Mouse (Mus musculus) bone marrow macrophage, adult 2 months (primary cell): ENCODE results near the gene Btbd9. TPM values are rescaled to one million over a fixed set of nuclear protein-coding genes. Genes with fewer than 3 reads are reported as not detected.

Experiments
- H3K27ac ChIP-seq: 2 replicates; pipeline ENCODE4 v1.5.1; 2012; ENCODE audit warnings: low read depth, low read length; ENCODE audit not compliant: insufficient read depth
- H3K4me1 ChIP-seq: 2 replicates; pipeline ENCODE4 v1.6.1; 2012; ENCODE audit warnings: low read length; ENCODE audit not compliant: control insufficient read depth, insufficient read depth
- H3K4me3 ChIP-seq: 2 replicates; pipeline ENCODE4 v1.5.1; 2012; ENCODE audit warnings: mild to moderate bottlenecking, low read length, moderate library complexity; ENCODE audit not compliant: insufficient read depth
- CTCF ChIP-seq: IDR thresholded peaks from 2 replicates; pipeline ENCODE4 v1.5.1; 2012; ENCODE audit warnings: low read depth, mild to moderate bottlenecking, low read length, moderate library complexity
- POLR2A ChIP-seq: IDR thresholded peaks from 2 replicates; pipeline ENCODE4 v1.6.1; 2012; ENCODE audit warnings: mild to moderate bottlenecking, low read depth, low read length, borderline replicate concordance
- polyA plus RNA-seq: library from polyadenylated mRNA; stranded (reverse); fragments of >200 nt; gene quantifications from 2 replicates; pipeline ENCODE4 v1.2.4, GENCODE M21; 2012; ENCODE audit not compliant: missing spikeins, insufficient read depth, insufficient read length

Btbd9 gene
- polyA plus RNA-seq, 1 experiment, result 22.9 TPM

GRCm38 (mm10) chr17:30436021-30436461 lies 140.2 kb downstream of the Btbd9 start:
- Histone ChIP-seq H3K27ac (no peak overlapping the region), H3K4me1 (peaks cover 10% of the 10 kb centered on the region), H3K4me3 (no peak overlapping the region)
- TF ChIP-seq POLR2A (no peak), CTCF (no peak)

GRCm38 (mm10) chr17:30435478-30435877 lies 140.8 kb downstream of the Btbd9 start:
- TF ChIP-seq CTCF, result no peak
- TF ChIP-seq POLR2A, result no peak
- Histone ChIP-seq H3K4me1 (peaks cover 10% of the 10 kb centered on the region), H3K4me3 (no peak overlapping the region), H3K27ac (no peak overlapping the region)

- Histone ChIP-seq H3K4me3 (no peak overlapping the region), H3K27ac (no peak overlapping the region), H3K4me1 (no peaks in the 10 kb centered on the region)
- TF ChIP-seq CTCF (no peak), POLR2A (no peak)
Measured at GRCm38 (mm10) chr17:30432094-30432493, 144.2 kb downstream of the Btbd9 start.

GRCm38 (mm10) chr17:30430961-30431640 lies 145.2 kb downstream of the Btbd9 start:
- no peaks in the 10 kb centered on the region for H3K4me1 ChIP-seq
- no peak overlapping the region for H3K4me3 ChIP-seq
- H3K27ac ChIP-seq, result no peak overlapping the region
- TF ChIP-seq CTCF (no peak), POLR2A (no peak)

- H3K4me3 ChIP-seq, result no peak overlapping the region
- no peak overlapping the region for H3K27ac ChIP-seq
- TF ChIP-seq CTCF, result no peak
- no peak for TF ChIP-seq POLR2A
- H3K4me1 ChIP-seq, result no peaks in the 10 kb centered on the region
Measured at GRCm38 (mm10) chr17:30428661-30429060, 147.6 kb downstream of the Btbd9 start.

- no peak overlapping the region for H3K4me3 ChIP-seq
- H3K4me1 ChIP-seq, result peaks cover 3% of the 10 kb centered on the region; the same call in 1 of the 2 replicates
- no peak overlapping the region for H3K27ac ChIP-seq
- no peak for TF ChIP-seq CTCF
- no peak for TF ChIP-seq POLR2A
Measured at GRCm38 (mm10) chr17:30423256-30423852, 152.9 kb downstream of the Btbd9 start.

- H3K27ac ChIP-seq, result no peak overlapping the region
- no peak overlapping the region for H3K4me3 ChIP-seq
- peaks cover 3% of the 10 kb centered on the region; the same call in 1 of the 2 replicates for H3K4me1 ChIP-seq
- TF ChIP-seq CTCF, result no peak
- no peak for TF ChIP-seq POLR2A
Measured at GRCm38 (mm10) chr17:30422278-30422677, 154.0 kb downstream of the Btbd9 start.

- no peak overlapping the region for H3K27ac ChIP-seq
- TF ChIP-seq POLR2A (no peak), CTCF (no peak)
- peaks cover 3% of the 10 kb centered on the region; the same call in 1 of the 2 replicates for H3K4me1 ChIP-seq
- H3K4me3 ChIP-seq, result no peak overlapping the region
Measured at GRCm38 (mm10) chr17:30421256-30421655, 155.0 kb downstream of the Btbd9 start.

GRCm38 (mm10) chr17:30419494-30419893 lies 156.8 kb downstream of the Btbd9 start:
- TF ChIP-seq POLR2A (no peak), CTCF (no peak)
- Histone ChIP-seq H3K4me1 (peaks cover 3% of the 10 kb centered on the region; the same call in 1 of the 2 replicates), H3K27ac (no peak overlapping the region), H3K4me3 (no peak overlapping the region)

- Histone ChIP-seq H3K27ac (no peak overlapping the region), H3K4me3 (no peak overlapping the region), H3K4me1 (peaks cover 3% of the 10 kb centered on the region; the same call in 1 of the 2 replicates)
- TF ChIP-seq POLR2A (no peak), CTCF (no peak)
Measured at GRCm38 (mm10) chr17:30418510-30418909, 157.8 kb downstream of the Btbd9 start.
